Mouse (Mus musculus) brain, embryonic 14.5 days (tissue): ENCODE measurements around the gene Selenos.

ENCODE experiments used
- CTCF ChIP-seq: fragments of 200-500 bp; IDR thresholded peaks from 2 replicates; pipeline ENCODE4 v1.5.1; 2012; ENCODE audit warnings: inconsistent platforms, mild to moderate bottlenecking, moderate library complexity, borderline replicate concordance; ENCODE audit not compliant: insufficient read depth, insufficient read length; ENCODE audit errors: extremely low read depth
- POLR2A ChIP-seq: fragments of 200-500 bp; IDR thresholded peaks from 2 replicates; pipeline ENCODE4 v1.6.1; 2012; ENCODE audit warnings: mild to moderate bottlenecking, inconsistent platforms, borderline replicate concordance; ENCODE audit not compliant: poor library complexity, insufficient read depth, insufficient read length, severe bottlenecking; ENCODE audit errors: extremely low read depth

DNA sequence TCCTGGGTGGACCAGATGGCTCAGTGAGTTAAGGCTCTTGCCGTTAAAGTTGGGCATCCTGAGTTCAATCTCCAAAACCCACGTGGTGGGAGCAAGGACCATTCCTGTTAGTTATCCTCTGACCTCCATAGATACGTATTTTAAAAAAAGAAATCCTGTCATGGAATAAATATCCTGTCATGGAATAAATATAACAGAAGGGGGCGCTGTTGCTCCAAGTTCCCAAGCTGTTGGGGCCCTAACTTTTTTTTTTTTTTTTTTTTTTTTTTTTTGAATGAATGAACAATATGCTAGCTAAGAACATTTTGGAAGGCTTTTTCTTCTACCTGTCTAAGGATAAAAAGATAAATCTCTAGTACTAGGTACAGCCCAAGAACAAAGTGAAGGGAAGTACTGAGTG is 22.4 kb downstream of the Selenos start:
- TF ChIP-seq POLR2A (no peak), CTCF (no peak)
